Mouse (Mus musculus): ENCODE measurements at regions not wholly inside any gene's neighbourhood (a gene's known extent, or its start where the extent isn't known, plus 50 kb on each side); places are given as distances from the start of the nearest gene placed in this dataset.

DNA sequence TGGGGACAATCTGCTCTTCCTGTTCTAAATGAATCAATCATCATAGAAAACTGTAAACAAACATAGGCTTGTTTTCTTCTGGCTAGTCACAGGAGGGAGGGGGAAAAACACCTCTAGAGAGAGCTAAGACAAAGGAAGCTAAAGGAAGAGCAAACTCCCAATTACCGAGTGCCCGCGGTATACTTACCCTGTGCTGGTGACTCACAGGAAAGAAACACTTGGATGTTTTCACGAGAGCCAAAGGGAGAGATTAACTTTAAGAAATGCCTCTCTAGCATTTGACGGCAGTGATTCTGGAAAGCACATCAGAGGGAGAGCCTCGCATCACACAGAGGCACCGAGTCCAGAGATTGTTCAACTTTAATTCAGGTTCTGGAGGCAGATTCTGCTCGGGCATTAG is 151.0 kb downstream of the 1700017N19Rik start:
- no peak for ATAC-seq (ENCODE audit: insufficient read depth)
- Histone ChIP-seq H3K9ac (no peak overlapping the region), H3K9me3 (ENCODE audit: low read depth, low read length) (no peaks in the 10 kb centered on the region), H3K4me1 (ENCODE audit: insufficient read depth) (no peaks in the 10 kb centered on the region), H3K4me2 (no peak overlapping the region), H3K4me3 (ENCODE audit: low read depth, low read length) (no peak overlapping the region), H3K27me3 (ENCODE audit: insufficient read depth, low read length) (no peaks in the 10 kb centered on the region), H3K27ac (ENCODE audit: low read depth) (no peak overlapping the region), H3K36me3 (ENCODE audit: insufficient read depth) (no peaks in the 10 kb centered on the region)
- TF ChIP-seq CTCF (IDR thresholded peaks at IDR 0.05; ENCODE audit: low read depth): no peak
- DNase-seq: no peak
- 56% methylated on average over 8 of the region's 8 CpGs for WGBS

DNA sequence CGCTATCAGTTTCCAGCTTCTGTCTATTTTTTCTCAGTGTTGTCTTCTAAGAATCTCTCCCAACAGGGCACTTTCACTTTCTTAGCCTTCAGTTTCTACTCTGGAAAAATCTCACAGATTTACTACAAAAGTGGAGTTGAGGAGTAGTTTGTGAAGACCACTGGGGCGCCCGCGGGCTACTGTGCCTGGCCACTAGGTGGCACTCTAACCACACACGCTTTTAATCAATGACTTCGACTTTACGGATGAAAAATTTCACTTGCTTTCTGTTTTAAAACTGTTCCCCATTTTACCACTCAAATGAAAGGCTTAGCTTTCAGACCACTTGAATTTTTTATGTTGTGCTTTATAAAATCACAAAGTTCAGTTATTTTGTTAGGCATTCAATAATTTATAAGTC is 151.8 kb downstream of the 1700017N19Rik start:
- Histone ChIP-seq H3K9me3 (ENCODE audit: low read depth, low read length) (no peaks in the 10 kb centered on the region), H3K36me3 (ENCODE audit: insufficient read depth) (no peaks in the 10 kb centered on the region), H3K4me2 (no peak overlapping the region), H3K4me3 (ENCODE audit: low read depth, low read length) (no peak overlapping the region), H3K27ac (ENCODE audit: low read depth) (no peak overlapping the region), H3K9ac (no peak overlapping the region), H3K27me3 (ENCODE audit: insufficient read depth, low read length) (no peaks in the 10 kb centered on the region), H3K4me1 (ENCODE audit: insufficient read depth) (no peaks in the 10 kb centered on the region)
- peak; percentile 86 for TF ChIP-seq CTCF (IDR thresholded peaks at IDR 0.05; ENCODE audit: low read depth)
- peak; percentile 88 for DNase-seq
- peak; percentile 74 for ATAC-seq (ENCODE audit: insufficient read depth)
- WGBS: 9% methylated on average over 7 of the region's 7 CpGs

DNA sequence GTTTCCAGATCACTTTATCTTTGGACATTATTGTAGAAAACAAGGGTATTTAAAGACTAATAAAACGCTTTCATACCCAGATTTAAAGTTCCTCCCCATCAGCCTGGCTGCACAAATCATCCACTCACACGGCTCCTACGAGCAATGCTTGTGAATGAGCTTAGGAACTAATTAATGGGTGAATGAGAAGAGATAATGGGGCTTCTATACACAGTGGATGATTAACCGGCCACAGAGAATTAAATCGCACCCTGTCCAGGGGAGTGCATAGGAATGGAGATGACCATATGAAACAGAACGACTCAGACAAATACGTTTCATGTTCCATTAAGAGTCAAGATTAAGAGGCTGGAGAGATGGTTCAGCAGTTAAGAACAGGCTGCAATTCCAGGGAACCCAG is 155.9 kb downstream of the 1700017N19Rik start:
- H3K27ac ChIP-seq (ENCODE audit: low read depth): no peak overlapping the region
- no peaks in the 10 kb centered on the region for H3K9me3 ChIP-seq (ENCODE audit: low read depth, low read length)
- H3K27me3 ChIP-seq (ENCODE audit: insufficient read depth, low read length): no peaks in the 10 kb centered on the region
- H3K4me2 ChIP-seq: no peak overlapping the region
- H3K36me3 ChIP-seq (ENCODE audit: insufficient read depth): no peaks in the 10 kb centered on the region
- ATAC-seq (ENCODE audit: insufficient read depth) (no peak), DNase-seq (no peak)
- H3K4me3 ChIP-seq (ENCODE audit: low read depth, low read length): no peak overlapping the region
- H3K4me1 ChIP-seq (ENCODE audit: insufficient read depth): no peaks in the 10 kb centered on the region
- TF ChIP-seq CTCF (IDR thresholded peaks at IDR 0.05; ENCODE audit: low read depth): no peak
- WGBS: 73% methylated on average over 7 of the region's 7 CpGs
- H3K9ac ChIP-seq: no peak overlapping the region

DNA sequence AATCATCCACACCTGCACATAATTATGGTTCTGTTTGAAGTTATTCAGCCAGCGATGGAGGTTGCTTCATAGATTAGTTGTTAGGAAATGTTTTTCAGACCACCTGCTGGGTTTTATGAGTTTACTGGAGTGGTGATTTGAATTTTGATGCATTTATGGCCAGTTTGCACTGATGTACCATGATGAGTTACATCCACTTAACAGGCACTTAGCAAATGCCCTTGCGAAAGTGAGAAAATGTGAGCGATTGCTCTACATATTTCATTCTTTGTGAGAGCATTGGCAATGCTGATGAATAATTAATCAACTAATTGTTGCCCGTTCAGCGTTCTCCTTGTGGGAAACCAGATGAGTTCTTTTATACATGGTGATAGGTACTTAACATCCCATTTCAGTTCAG is 164.7 kb downstream of the 1700017N19Rik start:
- 89% methylated on average over 5 of the region's 5 CpGs for WGBS
- ATAC-seq (ENCODE audit: insufficient read depth): no peak
- TF ChIP-seq CTCF (IDR thresholded peaks at IDR 0.05; ENCODE audit: low read depth): no peak
- Histone ChIP-seq H3K4me3 (ENCODE audit: low read depth, low read length) (no peak overlapping the region), H3K9me3 (ENCODE audit: low read depth, low read length) (no peaks in the 10 kb centered on the region), H3K36me3 (ENCODE audit: insufficient read depth) (no peaks in the 10 kb centered on the region), H3K4me1 (ENCODE audit: insufficient read depth) (no peaks in the 10 kb centered on the region), H3K27ac (ENCODE audit: low read depth) (no peak overlapping the region), H3K9ac (no peak overlapping the region), H3K4me2 (no peak overlapping the region), H3K27me3 (ENCODE audit: insufficient read depth, low read length) (no peaks in the 10 kb centered on the region)
- DNase-seq: no peak

DNA sequence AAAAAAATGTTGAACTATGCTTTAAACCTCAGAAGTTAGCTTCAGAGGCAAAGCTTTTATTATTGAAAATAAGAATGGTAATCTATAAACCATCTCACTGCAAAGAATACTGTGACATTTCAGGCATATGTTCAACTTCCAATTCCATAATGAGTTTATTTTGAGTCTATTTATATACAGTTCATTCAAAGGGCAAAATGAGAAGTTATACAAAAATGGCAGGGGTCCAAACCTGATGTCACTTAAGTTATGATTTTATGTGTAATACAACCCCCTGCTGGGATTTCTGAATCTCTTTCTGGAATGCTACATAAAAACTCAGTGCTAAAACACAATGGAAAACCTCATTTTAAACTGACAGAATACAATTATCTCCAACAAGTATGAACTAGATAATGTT is 184.0 kb downstream of the 1700017N19Rik start:
- Histone ChIP-seq H3K4me3 (ENCODE audit: low read depth, low read length) (no peak overlapping the region), H3K4me2 (no peak overlapping the region), H3K27me3 (ENCODE audit: insufficient read depth, low read length) (no peaks in the 10 kb centered on the region), H3K36me3 (ENCODE audit: insufficient read depth) (no peaks in the 10 kb centered on the region), H3K4me1 (ENCODE audit: insufficient read depth) (no peaks in the 10 kb centered on the region), H3K27ac (ENCODE audit: low read depth) (no peak overlapping the region), H3K9me3 (ENCODE audit: low read depth, low read length) (no peaks in the 10 kb centered on the region), H3K9ac (no peak overlapping the region)
- no peak for TF ChIP-seq CTCF (IDR thresholded peaks at IDR 0.05; ENCODE audit: low read depth)
- no peak; the same call in 1 of the 2 replicates for ATAC-seq (ENCODE audit: insufficient read depth)
- DNase-seq: peak; percentile 71

DNA sequence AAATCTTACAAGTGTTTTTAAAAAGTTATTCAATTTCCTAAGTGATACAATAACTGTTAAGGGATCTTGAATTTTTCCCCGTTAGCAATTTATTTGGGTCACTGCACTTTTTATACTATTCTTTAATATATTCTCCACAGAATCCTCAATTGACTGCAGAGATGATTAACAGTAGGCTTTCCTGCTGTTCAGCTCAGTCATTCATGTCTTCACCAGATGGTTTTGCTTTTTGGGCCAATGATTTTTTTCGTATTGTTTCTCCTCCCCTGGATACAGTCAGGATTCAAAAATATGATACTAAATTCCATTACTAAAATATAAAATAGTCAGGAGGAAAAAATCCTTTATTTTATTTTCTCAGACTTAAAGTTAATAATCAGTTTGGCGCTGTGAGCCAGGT is 201.9 kb downstream of the 1700017N19Rik start:
- Histone ChIP-seq H3K27ac (ENCODE audit: low read depth) (no peak overlapping the region), H3K27me3 (ENCODE audit: insufficient read depth, low read length) (no peaks in the 10 kb centered on the region), H3K4me3 (ENCODE audit: low read depth, low read length) (no peak overlapping the region), H3K9me3 (ENCODE audit: low read depth, low read length) (no peaks in the 10 kb centered on the region), H3K4me2 (no peak overlapping the region), H3K9ac (no peak overlapping the region), H3K4me1 (ENCODE audit: insufficient read depth) (no peaks in the 10 kb centered on the region), H3K36me3 (ENCODE audit: insufficient read depth) (no peaks in the 10 kb centered on the region)
- 74% methylated on average over 3 of the region's 3 CpGs for WGBS
- no peak for TF ChIP-seq CTCF (IDR thresholded peaks at IDR 0.05; ENCODE audit: low read depth)
- ATAC-seq (ENCODE audit: insufficient read depth): no peak
- DNase-seq: no peak

DNA sequence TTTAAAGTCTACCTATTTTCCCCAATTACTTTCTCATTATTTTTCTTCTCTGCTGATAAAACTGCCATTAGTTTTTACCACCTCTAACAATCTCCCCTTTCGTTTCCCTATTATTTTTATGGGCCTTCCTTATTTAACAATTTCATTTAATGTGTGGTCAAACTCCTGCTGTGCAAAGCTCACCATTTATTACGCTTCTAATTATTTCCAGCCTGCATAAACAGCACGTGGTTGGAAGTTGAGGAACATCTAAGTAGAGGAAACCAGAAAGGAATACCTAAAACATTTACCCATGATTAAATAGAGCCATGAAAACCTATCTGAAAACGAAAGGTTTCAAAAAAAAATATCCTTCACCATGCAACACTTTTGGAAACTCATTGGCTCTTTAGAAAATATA is 202.3 kb downstream of the 1700017N19Rik start:
- Histone ChIP-seq H3K4me2 (no peak overlapping the region), H3K4me1 (ENCODE audit: insufficient read depth) (no peaks in the 10 kb centered on the region), H3K9me3 (ENCODE audit: low read depth, low read length) (no peaks in the 10 kb centered on the region), H3K9ac (no peak overlapping the region), H3K27ac (ENCODE audit: low read depth) (no peak overlapping the region), H3K36me3 (ENCODE audit: insufficient read depth) (no peaks in the 10 kb centered on the region), H3K27me3 (ENCODE audit: insufficient read depth, low read length) (no peaks in the 10 kb centered on the region), H3K4me3 (ENCODE audit: low read depth, low read length) (no peak overlapping the region)
- DNase-seq: no peak
- WGBS: 66% methylated on average over 4 of the region's 4 CpGs
- no peak for TF ChIP-seq CTCF (IDR thresholded peaks at IDR 0.05; ENCODE audit: low read depth)
- no peak for ATAC-seq (ENCODE audit: insufficient read depth)

Data from lung, embryonic 14.5 days (tissue).